Mouse (Mus musculus) neural tube, embryonic 13.5 days (tissue): Measurements from ENCODE around the gene 1700010I14Rik. TPM values are rescaled to one million over a fixed set of nuclear protein-coding genes. Genes with fewer than 3 reads are reported as not detected.

Source experiments
- ATAC-seq: fragments of 200-750 bp; cut with Nextera tagmentation; 2 replicates; pipeline ENCODE4 v1.8.0; 2017; ENCODE audit warnings: low read depth, mild to moderate bottlenecking, moderate TSS enrichment, moderate library complexity
- H3K27ac ChIP-seq: fragments of 300-500 bp; sonication (generic); replicated peaks from 2 replicates; pipeline ENCODE4 v1.5.1; 2015; ENCODE audit warnings: moderate library complexity, mild to moderate bottlenecking, inconsistent platforms
- H3K27me3 ChIP-seq: fragments of 300-500 bp; sonication (generic); 2 replicates; pipeline ENCODE4 v1.6.1; 2015; ENCODE audit warnings: mild to moderate bottlenecking, inconsistent platforms
- H3K36me3 ChIP-seq: fragments of 300-500 bp; sonication (generic); 2 replicates; pipeline ENCODE4 v1.6.1; 2015; ENCODE audit warnings: mild to moderate bottlenecking, inconsistent platforms
- H3K4me1 ChIP-seq: fragments of 300-500 bp; sonication (generic); replicated peaks from 2 replicates; pipeline ENCODE4 v1.6.1; 2015; ENCODE audit warnings: inconsistent platforms
- H3K4me2 ChIP-seq: fragments of 300-500 bp; sonication (generic); 2 replicates; pipeline ENCODE4 v1.6.1; 2015; ENCODE audit warnings: inconsistent platforms, mild to moderate bottlenecking, moderate library complexity
- H3K4me3 ChIP-seq: fragments of 300-500 bp; sonication (generic); 2 replicates; pipeline ENCODE4 v1.5.1; 2015; ENCODE audit warnings: mild to moderate bottlenecking, inconsistent platforms
- H3K9ac ChIP-seq: fragments of 300-500 bp; sonication (generic); 2 replicates; pipeline ENCODE4 v1.6.1; 2015; ENCODE audit warnings: moderate library complexity, mild to moderate bottlenecking, inconsistent platforms
- H3K9me3 ChIP-seq: fragments of 300-500 bp; sonication (generic); 2 replicates; pipeline ENCODE4 v1.6.1; 2016; ENCODE audit warnings: inconsistent platforms
- WGBS: fragments of 180-500 bp; shearing (Covaris S2); methylation state at CpG from one replicate; pipeline ENCODE4 v1.1.7; 2015; 5-methylcytosine and 5-hydroxymethylcytosine counted together
- polyA plus RNA-seq: library from polyadenylated mRNA; unstranded; fragments of >200 nt; fragmentation: Nextera tagmentation; extraction: Ambion mirVana; gene quantifications from 2 replicates; pipeline ENCODE4 v1.2.1, GENCODE M21; 2015

1700010I14Rik gene
- polyA plus RNA-seq, 1 experiment from 2014 or later = 3.5 TPM

GRCm38 (mm10) chr17:8976745-8977144 lies 11.4 kb upstream of the 1700010I14Rik start:
- no peaks in the 10 kb centered on the region for H3K9me3 ChIP-seq
- peaks cover 23% of the 10 kb centered on the region for H3K4me1 ChIP-seq
- 91% methylated on average over 6 of the region's 6 CpGs for WGBS
- ATAC-seq = no peak
- H3K27me3 ChIP-seq = no peaks in the 10 kb centered on the region
- H3K9ac ChIP-seq = no peak overlapping the region
- no peak overlapping the region for H3K27ac ChIP-seq
- no peak overlapping the region for H3K4me3 ChIP-seq
- H3K36me3 ChIP-seq = peaks cover 52% of the 10 kb centered on the region
- H3K4me2 ChIP-seq = no peak overlapping the region

- no peaks in the 10 kb centered on the region for H3K9me3 ChIP-seq
- 85% methylated on average over 2 of the region's 2 CpGs for WGBS
- peaks cover 57% of the 10 kb centered on the region for H3K36me3 ChIP-seq
Measured at GRCm38 (mm10) chr17:8977271-8977670, 10.9 kb upstream of the 1700010I14Rik start.

GRCm38 (mm10) chr17:8983576-8983975 lies 4.6 kb upstream of the 1700010I14Rik start:
- 81% methylated on average over 2 of the region's 2 CpGs for WGBS
- no peak overlapping the region for H3K4me3 ChIP-seq
- no peak overlapping the region for H3K9ac ChIP-seq
- no peak for ATAC-seq
- H3K27me3 ChIP-seq = no peaks in the 10 kb centered on the region
- H3K27ac ChIP-seq = no peak overlapping the region
- no peak overlapping the region for H3K4me2 ChIP-seq
- peaks cover 46% of the 10 kb centered on the region for H3K36me3 ChIP-seq
- H3K9me3 ChIP-seq = no peaks in the 10 kb centered on the region
- H3K4me1 ChIP-seq = peaks cover 8% of the 10 kb centered on the region

More at GRCm38 (mm10) chr17:8977271-8977670, 10.9 kb upstream of the 1700010I14Rik start:
- Histone ChIP-seq H3K4me1 (peaks cover 18% of the 10 kb centered on the region), H3K27ac (no peak overlapping the region), H3K9ac (no peak overlapping the region), H3K4me3 (no peak overlapping the region), H3K4me2 (no peak overlapping the region), H3K27me3 (no peaks in the 10 kb centered on the region)
- no peak for ATAC-seq

GRCm38 (mm10) chr17:8985714-8986113 lies 2.4 kb upstream of the 1700010I14Rik start:
- H3K27ac ChIP-seq = no peak overlapping the region
- no peak overlapping the region for H3K4me3 ChIP-seq
- H3K4me1 ChIP-seq = peaks cover 15% of the 10 kb centered on the region
- no peaks in the 10 kb centered on the region for H3K27me3 ChIP-seq
- no peak overlapping the region for H3K4me2 ChIP-seq
- no peak for ATAC-seq
- H3K9ac ChIP-seq = no peak overlapping the region
- no peaks in the 10 kb centered on the region for H3K9me3 ChIP-seq
- 59% methylated on average over 5 of the region's 5 CpGs for WGBS
- H3K36me3 ChIP-seq = peaks cover 28% of the 10 kb centered on the region

GRCm38 (mm10) chr17:8986551-8986950 lies 1.6 kb upstream of the 1700010I14Rik start:
- no peaks in the 10 kb centered on the region for H3K9me3 ChIP-seq
- ATAC-seq = no peak
- no peak overlapping the region for H3K27ac ChIP-seq
- no peak overlapping the region for H3K4me3 ChIP-seq
- H3K36me3 ChIP-seq = peaks cover 21% of the 10 kb centered on the region
- WGBS = 82% methylated on average over 2 of the region's 2 CpGs
- H3K4me1 ChIP-seq = peaks cover 21% of the 10 kb centered on the region
- no peak overlapping the region for H3K9ac ChIP-seq
- H3K4me2 ChIP-seq = no peak overlapping the region
- no peaks in the 10 kb centered on the region for H3K27me3 ChIP-seq

GRCm38 (mm10) chr17:8987369-8987768 lies 764 bp upstream of the 1700010I14Rik start:
- 81% methylated on average over 5 of the region's 5 CpGs for WGBS
- no peaks in the 10 kb centered on the region for H3K9me3 ChIP-seq
- no peak overlapping the region for H3K4me2 ChIP-seq
- peaks cover 16% of the 10 kb centered on the region for H3K36me3 ChIP-seq
- no peak overlapping the region for H3K27ac ChIP-seq
- peaks cover 21% of the 10 kb centered on the region for H3K4me1 ChIP-seq
- no peak overlapping the region for H3K9ac ChIP-seq
- no peak for ATAC-seq
- H3K4me3 ChIP-seq = no peak overlapping the region
- no peaks in the 10 kb centered on the region for H3K27me3 ChIP-seq

- Histone ChIP-seq H3K4me1 (peaks cover 21% of the 10 kb centered on the region), H3K9ac (no peak overlapping the region), H3K9me3 (no peaks in the 10 kb centered on the region), H3K4me3 (no peak overlapping the region), H3K36me3 (peaks cover 23% of the 10 kb centered on the region; the same call in 1 of the 2 replicates), H3K4me2 (no peak overlapping the region), H3K27me3 (no peaks in the 10 kb centered on the region), H3K27ac (no peak overlapping the region)
- no peak for ATAC-seq
- 32% methylated on average over 8 of the region's 8 CpGs for WGBS
Measured at GRCm38 (mm10) chr17:8991160-8991559, 3.0 kb downstream of the 1700010I14Rik start.

- no peaks in the 10 kb centered on the region for H3K27me3 ChIP-seq
- H3K9ac ChIP-seq = no peak overlapping the region
- H3K4me2 ChIP-seq = no peak overlapping the region
- no peaks in the 10 kb centered on the region for H3K9me3 ChIP-seq
- H3K4me1 ChIP-seq = peaks cover 6% of the 10 kb centered on the region; the same call in 1 of the 2 replicates
- H3K36me3 ChIP-seq = peaks cover 42% of the 10 kb centered on the region
- no peak overlapping the region for H3K27ac ChIP-seq
- no peak for ATAC-seq
- no peak overlapping the region for H3K4me3 ChIP-seq
- WGBS = 88% methylated on average over 1 of the region's 1 CpGs
Measured at GRCm38 (mm10) chr17:8995344-8995743, 7.2 kb downstream of the 1700010I14Rik start.

- no peak for ATAC-seq
- Histone ChIP-seq H3K36me3 (peaks cover 13% of the 10 kb centered on the region; the same call in 1 of the 2 replicates), H3K4me2 (no peak overlapping the region), H3K4me3 (no peak overlapping the region), H3K4me1 (no peaks in the 10 kb centered on the region), H3K9ac (no peak overlapping the region), H3K27ac (no peak overlapping the region), H3K27me3 (no peaks in the 10 kb centered on the region), H3K9me3 (no peaks in the 10 kb centered on the region)
- WGBS = 79% methylated on average over 4 of the region's 4 CpGs
Measured at GRCm38 (mm10) chr17:9002438-9002837, 14.3 kb downstream of the 1700010I14Rik start.

GRCm38 (mm10) chr17:9004516-9004915 lies 16.4 kb downstream of the 1700010I14Rik start:
- Histone ChIP-seq H3K4me3 (no peak overlapping the region), H3K9ac (no peak overlapping the region), H3K27me3 (no peaks in the 10 kb centered on the region), H3K9me3 (no peaks in the 10 kb centered on the region), H3K27ac (no peak overlapping the region), H3K4me1 (no peaks in the 10 kb centered on the region), H3K36me3 (peaks cover 8% of the 10 kb centered on the region; the same call in 1 of the 2 replicates), H3K4me2 (no peak overlapping the region)
- ATAC-seq = no peak
- WGBS = 86% methylated on average over 4 of the region's 4 CpGs

GRCm38 (mm10) chr17:9023198-9023942 lies 35.2 kb downstream of the 1700010I14Rik start:
- Histone ChIP-seq H3K4me3 (no peak overlapping the region), H3K4me2 (peak overlapping the region; percentile 21; the same call in 1 of the 2 replicates), H3K27ac (peak overlapping the region; percentile 54), H3K27me3 (no peaks in the 10 kb centered on the region), H3K9me3 (no peaks in the 10 kb centered on the region), H3K4me1 (peaks cover 19% of the 10 kb centered on the region), H3K36me3 (no peaks in the 10 kb centered on the region), H3K9ac (no peak overlapping the region)
- ATAC-seq = peak; percentile 74
- 29% methylated on average over 14 of the region's 14 CpGs for WGBS

- no peak overlapping the region for H3K9ac ChIP-seq
- H3K27ac ChIP-seq = no peak overlapping the region
- no peak overlapping the region for H3K4me2 ChIP-seq
- no peaks in the 10 kb centered on the region for H3K9me3 ChIP-seq
- H3K4me3 ChIP-seq = no peak overlapping the region
- no peak for ATAC-seq
- H3K4me1 ChIP-seq = peaks cover 25% of the 10 kb centered on the region
- no peaks in the 10 kb centered on the region for H3K27me3 ChIP-seq
- no peaks in the 10 kb centered on the region for H3K36me3 ChIP-seq
- 65% methylated on average over 5 of the region's 5 CpGs for WGBS
Measured at GRCm38 (mm10) chr17:9030181-9030580, 42.0 kb downstream of the 1700010I14Rik start.
